Mouse (Mus musculus) embryonic facial prominence, embryonic 13.5 days (tissue): ENCODE measurements around the gene Hip1. TPM values are rescaled to one million over a fixed set of nuclear protein-coding genes. Genes with fewer than 3 reads are reported as not detected.
A peak's percentile ranks its signal among the peaks of the same experiment; 100 is the strongest.
"Not testable (repeated sequence)": the region's sequence is repeated elsewhere in the genome, so short reads cannot be mapped to it uniquely, and the experiment has no call there.

Source experiments
- ATAC-seq: fragments of 200-750 bp; cut with Nextera tagmentation; 2 replicates; pipeline ENCODE4 v1.8.0; 2017; ENCODE audit warnings: low read depth; ENCODE audit not compliant: insufficient number of reproducible peaks, insufficient read depth, low FRiP score, low TSS enrichment
- H3K27ac ChIP-seq: fragments of 300-500 bp; sonication (generic); 2 replicates; pipeline ENCODE4 v1.5.1; 2015; ENCODE audit warnings: moderate library complexity, mild to moderate bottlenecking, inconsistent platforms
- H3K27me3 ChIP-seq: fragments of 300-500 bp; sonication (generic); 2 replicates; pipeline ENCODE4 v1.6.1; 2015; ENCODE audit warnings: mild to moderate bottlenecking, inconsistent platforms
- H3K36me3 ChIP-seq: fragments of 300-500 bp; sonication (generic); 2 replicates; pipeline ENCODE4 v1.6.1; 2015; ENCODE audit warnings: mild to moderate bottlenecking, inconsistent platforms
- H3K4me1 ChIP-seq: fragments of 300-500 bp; sonication (generic); 2 replicates; pipeline ENCODE4 v1.6.1; 2015; ENCODE audit warnings: inconsistent platforms
- H3K4me2 ChIP-seq: fragments of 300-500 bp; sonication (generic); 2 replicates; pipeline ENCODE4 v1.6.1; 2015; ENCODE audit warnings: moderate library complexity, mild to moderate bottlenecking, inconsistent platforms
- H3K4me3 ChIP-seq: fragments of 300-500 bp; sonication (generic); 2 replicates; pipeline ENCODE4 v1.5.1; 2015; ENCODE audit warnings: mild to moderate bottlenecking, inconsistent platforms
- H3K9ac ChIP-seq: fragments of 300-500 bp; sonication (generic); 2 replicates; pipeline ENCODE4 v1.6.1; 2015; ENCODE audit warnings: mild to moderate bottlenecking, inconsistent platforms
- H3K9me3 ChIP-seq: fragments of 300-500 bp; sonication (generic); 2 replicates; pipeline ENCODE4 v1.6.1; 2016; ENCODE audit warnings: inconsistent platforms
- WGBS: fragments of 180-500 bp; shearing (Covaris S2); methylation state at CpG from one replicate; pipeline ENCODE4 v1.1.7; 2015; ENCODE audit warnings: mixed read lengths; 5-methylcytosine and 5-hydroxymethylcytosine counted together
- polyA plus RNA-seq: library from polyadenylated mRNA; unstranded; fragments of >200 nt; fragmentation: Nextera tagmentation; extraction: Ambion mirVana; gene quantifications from 2 replicates; pipeline ENCODE4 v1.2.1, GENCODE M21; 2015

Gene Hip1
- polyA plus RNA-seq, 1 experiment from 2014 or later: 37.9 TPM

DNA sequence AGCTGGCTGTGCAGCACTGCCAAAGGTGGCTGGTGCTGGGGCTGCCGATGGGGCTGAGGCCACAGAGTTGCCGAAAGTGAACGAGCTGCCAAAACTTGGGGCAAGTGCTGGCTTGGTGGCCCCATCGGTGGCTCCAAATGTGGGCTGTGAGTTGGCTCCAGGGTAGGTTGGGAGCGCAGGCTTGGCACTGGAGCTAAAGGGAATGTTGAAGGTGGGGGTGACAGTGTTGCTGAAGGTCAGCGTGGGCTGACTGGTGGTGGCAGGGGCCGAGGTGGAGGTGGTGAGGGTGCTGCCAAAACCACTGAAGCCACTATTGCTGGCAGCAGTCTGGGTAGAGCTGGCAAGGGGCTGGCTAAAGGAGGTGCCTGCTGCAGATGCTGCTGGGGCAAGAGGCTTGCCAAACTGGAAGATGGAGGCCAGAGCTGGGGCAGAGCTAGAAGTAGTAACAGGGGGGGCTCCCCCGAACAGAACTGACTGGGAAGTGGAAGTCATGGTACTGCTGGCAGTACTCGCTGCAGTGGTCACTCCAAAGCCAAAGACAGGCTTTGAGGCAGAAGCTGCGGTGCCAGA is 163.5 kb downstream of the Hip1 start:
- no peaks in the 10 kb centered on the region for H3K4me1 ChIP-seq
- no peaks in the 10 kb centered on the region for H3K9me3 ChIP-seq
- ATAC-seq: no peak
- no peak overlapping the region for H3K9ac ChIP-seq
- H3K4me3 ChIP-seq: no peak overlapping the region
- WGBS: 94% methylated on average over 10 of the region's 10 CpGs
- H3K27ac ChIP-seq: no peak overlapping the region
- no peaks in the 10 kb centered on the region for H3K27me3 ChIP-seq
- H3K36me3 ChIP-seq: peaks cover 94% of the 10 kb centered on the region
- no peak overlapping the region for H3K4me2 ChIP-seq

DNA sequence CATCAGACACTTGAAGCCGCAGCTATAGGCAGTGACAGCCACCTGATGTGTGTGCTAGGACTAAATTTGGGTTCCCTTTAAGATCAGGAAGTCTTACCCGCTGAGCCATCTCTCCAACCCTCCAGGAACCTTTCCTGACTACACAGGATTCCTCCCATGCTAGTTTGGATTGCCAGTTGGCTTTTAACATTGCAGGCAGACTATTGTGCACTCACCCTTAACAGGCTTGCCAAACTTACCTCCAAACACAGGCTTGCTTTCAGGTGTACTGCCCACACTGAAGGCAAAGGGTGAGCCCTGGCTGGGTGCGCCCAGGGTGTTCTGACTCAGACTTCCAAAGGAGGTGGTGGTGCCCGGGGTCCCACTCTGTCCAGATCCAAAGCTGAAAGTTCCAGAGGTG is 164.2 kb downstream of the Hip1 start:
- Histone ChIP-seq H3K27ac (no peak overlapping the region), H3K27me3 (no peaks in the 10 kb centered on the region), H3K4me1 (no peaks in the 10 kb centered on the region; the same call in 1 of the 2 replicates), H3K36me3 (peaks cover 98% of the 10 kb centered on the region), H3K4me2 (no peak overlapping the region), H3K9me3 (no peaks in the 10 kb centered on the region), H3K9ac (no peak overlapping the region), H3K4me3 (no peak overlapping the region)
- ATAC-seq: no peak
- 93% methylated on average over 4 of the region's 4 CpGs for WGBS

DNA sequence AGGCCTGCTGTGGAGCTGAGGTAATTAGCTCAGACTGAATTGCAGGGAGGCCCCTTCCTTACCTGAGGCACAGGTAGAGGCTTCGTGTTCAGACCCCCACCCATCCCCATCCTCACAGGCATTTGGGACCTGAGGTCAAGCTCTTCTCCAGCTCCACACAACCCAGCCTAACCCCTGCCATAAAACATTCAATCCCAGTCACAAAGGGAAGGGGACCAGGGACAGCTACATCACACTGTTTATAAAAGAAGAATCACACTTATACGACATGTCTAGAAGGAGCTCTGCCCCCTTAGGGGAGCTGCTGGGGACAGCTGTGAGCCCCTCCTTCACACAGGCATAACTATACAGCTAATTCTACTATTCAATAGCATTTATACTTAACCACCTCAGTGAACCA is 168.6 kb downstream of the Hip1 start:
- Histone ChIP-seq H3K27ac (no peak overlapping the region), H3K9ac (no peak overlapping the region), H3K4me1 (peaks cover 9% of the 10 kb centered on the region; the same call in 1 of the 2 replicates), H3K4me3 (no peak overlapping the region), H3K27me3 (no peaks in the 10 kb centered on the region), H3K36me3 (peaks cover 97% of the 10 kb centered on the region), H3K4me2 (no peak overlapping the region), H3K9me3 (no peaks in the 10 kb centered on the region; the same call in 1 of the 2 replicates)
- ATAC-seq: no peak
- 77% methylated on average over 2 of the region's 2 CpGs for WGBS

DNA sequence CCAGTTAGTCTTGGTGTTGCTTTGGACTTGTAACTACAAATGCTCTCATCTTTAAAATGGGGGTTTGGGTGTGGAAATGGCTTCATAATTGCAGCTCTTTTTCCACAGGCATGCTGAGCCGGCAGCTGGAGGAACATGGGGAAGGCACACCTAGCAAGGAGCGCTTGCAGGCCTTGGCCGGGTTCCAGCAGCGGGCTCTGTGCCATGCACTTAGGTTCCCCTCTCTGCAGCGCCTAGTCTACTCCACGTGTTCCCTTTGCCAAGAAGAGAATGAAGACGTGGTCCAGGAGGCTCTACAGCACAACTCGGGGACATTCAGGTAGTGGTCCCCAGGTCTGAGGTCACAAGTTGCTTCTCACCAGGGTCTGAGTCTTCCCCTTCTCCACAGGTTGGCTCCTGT is 169.8 kb downstream of the Hip1 start:
- no peaks in the 10 kb centered on the region; the same call in 1 of the 2 replicates for H3K9me3 ChIP-seq
- H3K4me3 ChIP-seq: no peak overlapping the region
- H3K36me3 ChIP-seq: peaks cover 88% of the 10 kb centered on the region
- H3K4me1 ChIP-seq: peaks cover 16% of the 10 kb centered on the region
- ATAC-seq: no peak
- WGBS: 71% methylated on average over 8 of the region's 8 CpGs
- H3K9ac ChIP-seq: no peak overlapping the region
- H3K27me3 ChIP-seq: no peaks in the 10 kb centered on the region
- H3K4me2 ChIP-seq: no peak overlapping the region
- H3K27ac ChIP-seq: no peak overlapping the region

DNA sequence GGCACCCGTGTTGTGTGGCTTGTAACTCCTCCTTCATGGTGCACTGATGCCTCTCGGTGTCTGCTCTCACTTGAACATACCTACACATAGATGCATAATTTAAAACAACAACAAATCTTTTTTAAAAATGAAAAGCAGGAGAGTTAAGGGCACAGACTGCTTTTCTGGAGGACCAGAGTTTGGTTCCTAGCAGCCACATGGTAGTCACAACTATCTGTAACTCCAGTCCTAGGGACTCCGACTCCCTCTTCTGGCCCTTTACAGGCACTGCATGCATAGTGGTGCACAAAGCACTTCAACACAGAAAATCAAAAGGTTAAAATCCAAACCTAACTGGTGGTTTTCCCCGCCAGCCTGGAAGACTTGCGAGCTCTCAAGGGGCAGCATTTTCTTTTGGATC is 171.3 kb downstream of the Hip1 start:
- ATAC-seq: no peak
- Histone ChIP-seq H3K4me3 (no peak overlapping the region), H3K36me3 (peaks cover 72% of the 10 kb centered on the region), H3K9me3 (no peaks in the 10 kb centered on the region; the same call in 1 of the 2 replicates), H3K4me2 (no peak overlapping the region), H3K9ac (no peak overlapping the region), H3K27me3 (no peaks in the 10 kb centered on the region), H3K27ac (no peak overlapping the region), H3K4me1 (peaks cover 20% of the 10 kb centered on the region)
- WGBS: 96% methylated on average over 5 of the region's 5 CpGs

DNA sequence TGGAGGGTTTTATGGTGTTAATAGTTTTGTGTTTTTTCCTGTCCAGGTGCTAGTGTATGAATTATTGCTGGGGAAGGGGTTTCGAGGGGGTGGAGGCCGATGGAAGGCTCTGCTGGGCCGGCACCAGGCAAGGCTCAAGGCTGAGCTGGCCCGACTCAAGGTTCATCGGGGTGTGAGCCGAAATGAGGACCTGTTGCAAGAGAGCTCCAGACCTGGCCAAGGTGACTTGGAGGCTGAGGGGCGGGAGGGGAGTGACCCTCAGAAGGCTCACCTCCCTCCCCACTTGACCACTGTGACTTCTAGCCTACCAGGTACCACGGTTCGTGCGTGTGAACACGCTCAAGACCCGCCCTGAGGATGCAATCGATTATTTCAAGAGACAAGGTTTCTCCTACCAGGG is 173.7 kb downstream of the Hip1 start:
- H3K4me3 ChIP-seq: no peak overlapping the region

DNA sequence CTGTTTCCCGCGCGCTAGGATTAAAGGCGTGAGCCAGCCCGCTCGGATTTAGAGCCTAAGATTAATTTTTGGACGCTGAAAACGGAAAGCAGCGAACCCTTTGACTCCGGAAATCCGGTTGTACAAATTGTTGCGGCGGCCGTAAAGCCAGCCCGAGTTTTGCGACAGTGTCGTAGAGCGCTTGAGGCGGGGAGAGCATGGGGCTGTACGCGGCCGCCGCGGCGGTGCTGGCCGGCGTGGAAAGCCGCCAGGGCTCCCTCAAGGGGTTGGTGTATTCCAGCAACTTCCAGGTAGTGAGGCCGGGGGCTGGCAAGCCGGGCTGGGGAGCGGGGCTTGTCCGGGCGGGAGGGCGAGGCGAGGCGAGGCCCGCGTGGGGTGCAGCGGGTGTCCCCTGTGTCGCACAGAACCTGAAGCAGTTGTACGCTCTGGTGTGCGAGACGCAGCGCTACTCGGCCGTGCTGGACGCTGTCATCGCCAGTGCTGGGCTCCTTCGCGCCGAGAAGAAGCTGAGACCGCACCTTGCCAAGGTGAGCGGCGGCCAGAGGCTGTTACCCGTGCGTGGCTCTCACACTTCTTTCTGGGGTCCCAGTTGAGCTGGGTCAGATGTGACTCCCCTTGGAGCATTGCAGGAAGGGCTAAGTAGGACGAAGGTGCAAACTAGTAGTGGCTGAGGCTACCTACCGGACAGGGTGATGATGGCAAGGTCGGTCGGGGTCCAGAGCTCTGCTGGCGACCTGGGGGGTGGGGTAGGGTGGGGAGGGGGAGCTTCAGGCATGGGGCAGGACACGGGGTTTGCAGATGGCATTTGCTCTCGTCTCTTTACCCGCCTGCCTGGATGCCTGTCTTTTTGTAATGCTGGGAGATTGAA is 174.9 kb downstream of the Hip1 start, which contains the start of gene Nsun5:
Nsun5 (plus strand) TSS at position 167 of the 868 bp plus-strand sequence.
- Histone ChIP-seq H3K36me3 (peaks cover 38% of the 10 kb centered on the region), H3K4me3 (peak within 1 kb of the TSS; percentile 99), H3K9ac (peak within 1 kb of the TSS; percentile 94), H3K27ac (peak within 1 kb of the TSS; percentile 81), H3K4me2 (peak within 1 kb of the TSS; percentile 84), H3K4me1 (peaks cover 14% of the 10 kb centered on the region), H3K27me3 (no peaks in the 10 kb centered on the region), H3K9me3 (no peaks in the 10 kb centered on the region; the same call in 1 of the 2 replicates)
- WGBS: under 1% methylated on average over 64 of the region's 64 CpGs
- ATAC-seq: peak; percentile 60

More for the DNA sequence above, 173.7 kb downstream of the Hip1 start:
- no peak overlapping the region; the same call in 1 of the 2 replicates for H3K4me2 ChIP-seq
- no peaks in the 10 kb centered on the region for H3K27me3 ChIP-seq
- no peak overlapping the region for H3K9ac ChIP-seq
- peaks cover 20% of the 10 kb centered on the region for H3K4me1 ChIP-seq
- H3K27ac ChIP-seq: no peak overlapping the region
- 95% methylated on average over 13 of the region's 13 CpGs for WGBS
- no peak for ATAC-seq
- peaks cover 49% of the 10 kb centered on the region for H3K36me3 ChIP-seq
- no peaks in the 10 kb centered on the region; the same call in 1 of the 2 replicates for H3K9me3 ChIP-seq

DNA sequence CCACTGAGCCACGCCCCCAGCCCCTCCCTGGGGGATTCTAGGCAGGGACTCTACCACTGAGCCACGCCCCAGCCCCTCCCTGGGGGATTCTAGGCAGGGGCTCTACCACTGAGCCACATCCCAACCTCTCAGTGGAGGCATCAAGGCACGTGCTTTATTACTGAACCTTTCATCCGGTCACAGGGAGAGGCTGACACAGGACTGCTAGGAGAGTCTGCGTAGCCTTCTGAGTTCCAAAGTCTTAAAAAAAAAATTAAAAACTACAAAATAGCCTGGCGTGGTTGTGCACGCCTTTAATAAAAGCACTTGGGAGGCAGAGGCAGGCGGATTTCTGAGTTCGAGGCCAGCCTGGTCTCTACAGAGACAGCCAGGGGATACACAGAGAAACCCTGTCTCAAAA is 175.7 kb downstream of the Hip1 start:
- H3K27ac ChIP-seq: peak overlapping the region; percentile 81
- not testable (repeated sequence) for H3K9me3 ChIP-seq, H3K27me3 ChIP-seq, ATAC-seq
- H3K4me2 ChIP-seq: peak overlapping the region; percentile 84
- H3K4me1 ChIP-seq: peaks cover 11% of the 10 kb centered on the region
- peak overlapping the region; percentile 94 for H3K9ac ChIP-seq
- peaks cover 29% of the 10 kb centered on the region for H3K36me3 ChIP-seq
- WGBS: 59% methylated on average over 9 of the region's 9 CpGs
- peak overlapping the region; percentile 99 for H3K4me3 ChIP-seq

DNA sequence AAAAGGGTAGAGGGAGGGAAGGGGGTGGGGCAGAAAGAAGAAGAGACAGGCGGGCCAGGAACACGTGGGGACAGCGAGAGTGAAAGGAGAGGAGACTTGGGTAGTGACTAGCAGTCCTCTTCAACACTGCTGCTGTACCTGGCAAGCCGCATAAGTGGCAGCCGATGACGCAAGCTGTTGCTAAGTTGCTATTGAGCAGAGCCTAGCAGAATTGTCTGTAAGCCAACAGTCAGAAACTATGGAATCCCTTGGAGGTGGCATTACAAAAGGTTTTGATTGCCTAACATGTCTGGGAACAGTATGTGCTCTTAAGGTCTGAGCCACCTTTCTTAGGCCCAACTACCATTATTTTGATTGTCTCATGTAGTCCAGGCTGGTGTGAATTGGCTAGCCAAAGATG is 176.6 kb downstream of the Hip1 start:
- H3K9ac ChIP-seq: no peak overlapping the region
- H3K4me2 ChIP-seq: no peak overlapping the region
- no peaks in the 10 kb centered on the region for H3K27me3 ChIP-seq
- ATAC-seq: no peak
- peaks cover 11% of the 10 kb centered on the region for H3K4me1 ChIP-seq
- H3K9me3 ChIP-seq: no peaks in the 10 kb centered on the region
- H3K36me3 ChIP-seq: peaks cover 21% of the 10 kb centered on the region
- WGBS: 72% methylated on average over 6 of the region's 6 CpGs
- H3K27ac ChIP-seq: no peak overlapping the region
- no peak overlapping the region for H3K4me3 ChIP-seq

DNA sequence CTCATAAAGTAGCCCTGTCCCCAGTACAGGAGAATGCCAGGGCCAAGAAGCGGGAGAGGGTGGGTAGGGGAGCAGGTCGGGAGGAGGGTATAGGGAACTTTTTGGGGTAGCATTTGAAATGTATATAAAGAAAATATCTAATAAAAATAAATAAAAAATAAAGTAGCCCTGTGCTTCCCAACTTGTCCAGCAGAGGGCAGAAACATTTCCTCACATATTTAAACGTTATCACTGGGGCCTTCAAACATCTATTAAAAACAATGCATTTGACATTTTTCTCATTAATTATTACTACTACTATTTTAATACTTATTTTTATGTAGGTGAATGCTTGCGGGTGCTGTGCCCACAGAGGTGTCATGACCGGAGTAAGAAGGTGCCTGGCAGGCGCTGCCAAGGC is 177.1 kb downstream of the Hip1 start:
- Histone ChIP-seq H3K27ac (no peak overlapping the region), H3K9me3 (no peaks in the 10 kb centered on the region), H3K27me3 (no peaks in the 10 kb centered on the region), H3K36me3 (peaks cover 17% of the 10 kb centered on the region), H3K9ac (no peak overlapping the region), H3K4me2 (no peak overlapping the region), H3K4me1 (peaks cover 11% of the 10 kb centered on the region), H3K4me3 (no peak overlapping the region)
- ATAC-seq: no peak
- WGBS: 52% methylated on average over 6 of the region's 6 CpGs

DNA sequence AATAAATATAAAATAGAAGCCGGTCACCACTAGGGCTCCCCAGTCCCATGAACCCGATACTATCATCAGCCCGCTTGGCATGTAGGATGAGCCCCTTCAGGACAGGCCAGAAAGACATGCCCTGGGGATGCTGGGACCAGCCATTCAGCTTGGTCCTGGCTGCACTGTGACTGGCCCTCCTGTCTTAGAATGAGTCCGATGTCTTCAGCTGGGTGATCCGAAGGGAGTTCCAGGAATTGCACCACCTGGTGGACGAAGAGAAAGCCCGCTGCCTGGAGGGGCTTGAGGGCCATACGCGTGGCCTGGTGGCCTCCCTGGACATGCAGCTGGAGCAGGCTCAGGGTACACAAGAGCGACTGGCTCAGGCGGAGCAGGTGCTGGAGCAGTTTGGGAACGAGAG is 181.4 kb downstream of the Hip1 start:
- Histone ChIP-seq H3K4me2 (no peak overlapping the region), H3K9me3 (0 out of 2 replicates have a peak, but pooled peaks cover 3% of the 10 kb centered on the region), H3K27ac (no peak overlapping the region), H3K4me3 (no peak overlapping the region), H3K4me1 (no peaks in the 10 kb centered on the region), H3K9ac (no peak overlapping the region), H3K27me3 (no peaks in the 10 kb centered on the region), H3K36me3 (no peaks in the 10 kb centered on the region)
- no peak for ATAC-seq
- WGBS: 28% methylated on average over 12 of the region's 12 CpGs

DNA sequence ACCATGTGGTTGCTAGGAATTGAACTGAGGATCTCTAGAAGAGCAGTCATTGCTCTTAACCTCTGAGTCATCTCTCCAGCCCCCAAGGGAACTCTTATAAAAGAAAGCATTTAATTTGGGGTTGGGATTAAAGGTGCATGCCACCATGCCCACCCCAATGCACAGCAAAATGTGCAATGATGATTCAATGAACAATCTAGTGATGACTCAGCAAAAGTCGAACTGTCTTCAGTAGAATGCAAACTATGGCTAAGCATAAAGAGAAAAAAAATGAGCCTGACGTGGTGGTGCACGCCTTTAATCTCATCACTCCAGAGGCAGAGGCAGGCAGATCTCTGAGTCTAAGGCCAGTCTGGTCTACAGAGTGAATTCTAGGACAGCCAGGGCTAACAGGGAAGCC is 182.3 kb downstream of the Hip1 start:
- H3K36me3 ChIP-seq: no peaks in the 10 kb centered on the region
- no peak overlapping the region for H3K27ac ChIP-seq
- no peak overlapping the region for H3K4me3 ChIP-seq
- H3K27me3 ChIP-seq: no peaks in the 10 kb centered on the region
- H3K4me2 ChIP-seq: no peak overlapping the region
- WGBS: 84% methylated on average over 3 of the region's 3 CpGs
- no peaks in the 10 kb centered on the region for H3K4me1 ChIP-seq
- ATAC-seq: no peak
- H3K9me3 ChIP-seq: peaks cover 4% of the 10 kb centered on the region; the same call in 1 of the 2 replicates
- no peak overlapping the region for H3K9ac ChIP-seq
